Mouse (Mus musculus): ENCODE measurements around the gene Agtr1a. TPM values are rescaled to one million over a fixed set of nuclear protein-coding genes. Genes with fewer than 3 reads are reported as not detected.

The Agtr1a gene
- polyA plus RNA-seq, 1 experiment from 2014 or later = 3.4 TPM

DNA sequence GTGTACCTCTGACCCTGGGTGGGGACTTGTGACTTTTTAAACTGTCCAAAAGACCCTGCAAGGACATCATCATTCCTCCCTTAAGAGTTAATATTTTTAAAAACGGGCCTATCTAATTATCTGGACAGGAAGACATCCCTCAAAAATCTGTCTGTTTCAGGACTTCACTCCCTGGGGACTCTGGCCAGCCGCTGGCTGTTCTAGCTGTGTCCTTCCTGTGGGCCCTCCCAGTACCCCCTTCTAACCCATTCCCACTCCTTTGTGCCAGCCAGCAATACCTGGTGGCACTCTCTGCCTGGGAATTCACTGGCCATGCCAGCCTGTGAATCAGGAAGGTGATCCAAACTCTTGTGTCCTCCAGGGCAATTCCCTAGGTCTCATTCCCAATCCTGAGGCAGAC, 29.1 kb downstream of the Agtr1a start:
- no peak for ATAC-seq (replicated peaks; ENCODE audit: insufficient number of reproducible peaks, low FRiP score, low TSS enrichment, low read depth)
- H3K36me3 ChIP-seq (replicated peaks; ENCODE audit: control insufficient read depth, insufficient read depth, low read depth, low read length) = no peaks in the 10 kb centered on the region
- 42% methylated on average over 2 of the region's 2 CpGs for WGBS
- H3K9ac ChIP-seq (replicated peaks; ENCODE audit: low read length) = no peak overlapping the region
- H3K4me2 ChIP-seq (ENCODE audit: low read depth, low read length) = no peak overlapping the region
- H3K4me3 ChIP-seq (ENCODE audit: low read depth, low read length) = no peak overlapping the region
- no peaks in the 10 kb centered on the region for H3K9me3 ChIP-seq (replicated peaks; ENCODE audit: control insufficient read depth, low read length)
- no peak for DNase-seq (ENCODE audit: low spot score)
- no peaks in the 10 kb centered on the region for H3K27me3 ChIP-seq (ENCODE audit: control insufficient read depth, insufficient read depth, low read length)
- no peaks in the 10 kb centered on the region; the same call in 1 of the 2 replicates for H3K4me1 ChIP-seq (ENCODE audit: control insufficient read depth, insufficient read depth, low read length)
- H3K27ac ChIP-seq (replicated peaks; ENCODE audit: low read depth, low read length) = no peak overlapping the region

DNA sequence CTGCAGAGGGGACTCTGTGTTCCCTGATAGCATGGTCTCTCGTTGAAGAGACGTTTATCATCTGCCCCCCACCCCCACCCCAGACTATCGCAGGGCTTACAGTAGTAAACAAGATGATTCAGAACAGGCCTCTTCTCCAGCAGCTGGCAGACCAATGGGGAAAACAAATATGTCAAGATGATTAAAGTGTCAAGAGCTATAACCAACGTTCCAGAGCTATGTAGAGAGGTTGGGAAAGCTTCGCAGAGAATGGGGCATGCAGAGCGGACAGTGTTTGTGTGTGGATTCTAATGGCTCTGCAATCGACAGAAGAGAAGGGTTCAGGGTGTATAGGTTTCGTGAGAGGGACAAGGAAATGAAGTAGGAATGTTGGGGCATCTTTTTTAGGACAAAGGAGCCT, 31.9 kb downstream of the Agtr1a start:
- Histone ChIP-seq H3K4me3 (ENCODE audit: low read depth, low read length) (no peak overlapping the region), H3K9me3 (replicated peaks; ENCODE audit: control insufficient read depth, low read length) (no peaks in the 10 kb centered on the region), H3K4me1 (ENCODE audit: control insufficient read depth, insufficient read depth, low read length) (no peaks in the 10 kb centered on the region; the same call in 1 of the 2 replicates), H3K9ac (replicated peaks; ENCODE audit: low read length) (no peak overlapping the region), H3K27me3 (ENCODE audit: control insufficient read depth, insufficient read depth, low read length) (no peaks in the 10 kb centered on the region), H3K36me3 (replicated peaks; ENCODE audit: control insufficient read depth, insufficient read depth, low read depth, low read length) (no peaks in the 10 kb centered on the region), H3K27ac (replicated peaks; ENCODE audit: low read depth, low read length) (no peak overlapping the region), H3K4me2 (ENCODE audit: low read depth, low read length) (no peak overlapping the region)
- DNase-seq (ENCODE audit: low spot score) (no peak), ATAC-seq (replicated peaks; ENCODE audit: insufficient number of reproducible peaks, low FRiP score, low TSS enrichment, low read depth) (no peak)
- WGBS = 60% methylated on average over 8 of the region's 8 CpGs

DNA sequence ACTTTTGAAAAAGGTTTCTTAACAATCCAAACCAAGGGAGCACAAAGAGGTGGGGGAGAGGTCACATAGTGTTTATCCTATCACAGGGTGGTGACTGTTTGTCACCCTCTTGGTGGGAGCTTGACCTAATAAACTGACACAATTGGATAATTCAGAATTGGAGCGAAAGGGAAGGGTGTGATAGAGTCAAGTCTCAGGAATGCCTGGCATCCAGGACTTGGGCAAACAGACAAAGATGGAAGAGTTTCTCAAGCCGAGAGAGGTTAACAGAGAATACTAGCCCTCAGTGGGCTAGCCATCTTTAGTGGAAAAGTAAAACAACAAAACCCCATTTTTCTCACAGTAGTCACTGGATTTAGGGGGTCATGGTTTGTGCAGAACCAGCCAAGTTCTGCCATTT, 32.5 kb downstream of the Agtr1a start:
- DNase-seq (ENCODE audit: low spot score) (no peak), ATAC-seq (replicated peaks; ENCODE audit: insufficient number of reproducible peaks, low FRiP score, low TSS enrichment, low read depth) (no peak)
- Histone ChIP-seq H3K9ac (replicated peaks; ENCODE audit: low read length) (no peak overlapping the region), H3K4me3 (ENCODE audit: low read depth, low read length) (no peak overlapping the region), H3K27ac (replicated peaks; ENCODE audit: low read depth, low read length) (no peak overlapping the region), H3K9me3 (replicated peaks; ENCODE audit: control insufficient read depth, low read length) (no peaks in the 10 kb centered on the region), H3K4me1 (ENCODE audit: control insufficient read depth, insufficient read depth, low read length) (no peaks in the 10 kb centered on the region; the same call in 1 of the 2 replicates), H3K36me3 (replicated peaks; ENCODE audit: control insufficient read depth, insufficient read depth, low read depth, low read length) (no peaks in the 10 kb centered on the region), H3K4me2 (ENCODE audit: low read depth, low read length) (no peak overlapping the region), H3K27me3 (ENCODE audit: control insufficient read depth, insufficient read depth, low read length) (no peaks in the 10 kb centered on the region)
- WGBS = 48% methylated on average over 2 of the region's 2 CpGs

DNA sequence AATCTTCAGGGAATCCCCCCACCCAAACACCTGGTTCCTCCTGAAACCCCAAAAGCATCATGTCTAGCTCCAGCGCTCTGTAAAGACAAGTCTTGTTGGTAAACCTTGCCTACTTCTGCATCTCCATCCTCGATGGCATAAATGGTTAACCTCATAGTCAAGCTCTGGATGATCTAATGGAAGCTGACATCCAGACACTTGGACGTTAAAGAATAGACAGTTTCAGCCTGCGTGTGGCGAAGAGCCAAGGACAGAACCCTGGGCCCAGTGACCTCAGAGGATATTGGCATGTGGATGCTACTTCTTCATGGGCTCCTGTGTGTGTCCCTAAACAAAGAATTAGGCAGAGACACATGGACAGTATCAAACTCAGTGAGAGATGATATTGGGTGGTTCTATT, 42.6 kb downstream of the Agtr1a start:
- Histone ChIP-seq H3K4me1 (ENCODE audit: control insufficient read depth, insufficient read depth, low read length) (no peaks in the 10 kb centered on the region), H3K4me2 (ENCODE audit: low read depth, low read length) (no peak overlapping the region), H3K27me3 (ENCODE audit: control insufficient read depth, insufficient read depth, low read length) (no peaks in the 10 kb centered on the region), H3K4me3 (ENCODE audit: low read depth, low read length) (no peak overlapping the region), H3K36me3 (replicated peaks; ENCODE audit: control insufficient read depth, insufficient read depth, low read depth, low read length) (no peaks in the 10 kb centered on the region), H3K9ac (replicated peaks; ENCODE audit: low read length) (no peak overlapping the region), H3K9me3 (replicated peaks; ENCODE audit: control insufficient read depth, low read length) (no peaks in the 10 kb centered on the region), H3K27ac (replicated peaks; ENCODE audit: low read depth, low read length) (no peak overlapping the region)
- DNase-seq (ENCODE audit: low spot score) (no peak), ATAC-seq (replicated peaks; ENCODE audit: insufficient number of reproducible peaks, low FRiP score, low TSS enrichment, low read depth) (no peak)
- 92% methylated on average over 5 of the region's 5 CpGs for WGBS

DNA sequence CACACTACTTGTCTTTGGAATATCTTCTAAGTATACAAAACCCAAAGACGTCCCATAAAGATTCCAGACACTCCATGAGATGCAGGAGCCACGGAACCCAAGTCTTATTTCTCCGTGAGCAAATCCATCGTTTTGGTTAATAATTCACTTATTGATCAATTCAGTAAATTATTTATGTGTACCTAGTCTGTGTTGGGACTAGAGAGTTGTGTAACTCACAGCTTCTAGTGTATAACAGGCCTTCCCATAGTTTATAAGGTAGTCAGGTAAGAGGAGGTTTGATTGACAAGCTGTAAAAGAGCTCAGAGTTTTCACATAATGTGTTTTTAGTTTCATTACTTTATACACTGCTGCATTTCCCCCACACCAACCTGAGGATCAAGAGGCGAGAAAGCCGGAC, 48.9 kb downstream of the Agtr1a start:
- no peak overlapping the region for H3K4me2 ChIP-seq (ENCODE audit: low read depth, low read length)
- no peak overlapping the region for H3K4me3 ChIP-seq (ENCODE audit: low read depth, low read length)
- no peaks in the 10 kb centered on the region for H3K27me3 ChIP-seq (ENCODE audit: control insufficient read depth, insufficient read depth, low read length)
- 85% methylated on average over 6 of the region's 6 CpGs for WGBS
- no peaks in the 10 kb centered on the region for H3K9me3 ChIP-seq (replicated peaks; ENCODE audit: control insufficient read depth, low read length)
- no peaks in the 10 kb centered on the region for H3K4me1 ChIP-seq (ENCODE audit: control insufficient read depth, insufficient read depth, low read length)
- H3K9ac ChIP-seq (replicated peaks; ENCODE audit: low read length) = no peak overlapping the region
- ATAC-seq (replicated peaks; ENCODE audit: insufficient number of reproducible peaks, low FRiP score, low TSS enrichment, low read depth) (no peak), DNase-seq (ENCODE audit: low spot score) (no peak)
- no peaks in the 10 kb centered on the region for H3K36me3 ChIP-seq (replicated peaks; ENCODE audit: control insufficient read depth, insufficient read depth, low read depth, low read length)
- no peak overlapping the region for H3K27ac ChIP-seq (replicated peaks; ENCODE audit: low read depth, low read length)

DNA sequence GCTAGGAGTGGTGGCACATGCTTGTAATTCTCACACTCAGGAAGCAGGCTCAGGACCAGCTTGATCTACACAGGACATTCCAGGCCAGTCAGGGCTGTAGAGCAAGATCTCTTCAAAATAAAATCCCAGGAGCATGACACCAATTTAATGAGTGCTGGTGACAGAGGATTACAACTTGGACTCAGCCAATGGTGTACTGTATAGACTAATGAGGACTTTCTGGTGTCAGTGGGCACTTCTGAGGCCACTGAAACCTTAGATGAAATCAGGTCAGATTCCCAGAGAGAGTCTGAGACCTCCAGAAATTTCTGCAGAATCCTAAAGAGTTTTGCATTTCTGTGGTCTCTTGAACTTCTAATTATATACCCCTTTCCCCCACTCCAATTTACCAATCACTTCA, 57.9 kb downstream of the Agtr1a start:
- no peaks in the 10 kb centered on the region for H3K27me3 ChIP-seq (ENCODE audit: control insufficient read depth, insufficient read depth, low read length)
- no peak overlapping the region for H3K27ac ChIP-seq (replicated peaks; ENCODE audit: low read depth, low read length)
- no peaks in the 10 kb centered on the region for H3K36me3 ChIP-seq (replicated peaks; ENCODE audit: control insufficient read depth, insufficient read depth, low read depth, low read length)
- no peak overlapping the region for H3K4me3 ChIP-seq (ENCODE audit: low read depth, low read length)
- no peak overlapping the region for H3K9ac ChIP-seq (replicated peaks; ENCODE audit: low read length)
- no peaks in the 10 kb centered on the region for H3K9me3 ChIP-seq (replicated peaks; ENCODE audit: control insufficient read depth, low read length)
- H3K4me2 ChIP-seq (ENCODE audit: low read depth, low read length) = no peak overlapping the region
- ATAC-seq (replicated peaks; ENCODE audit: insufficient number of reproducible peaks, low FRiP score, low TSS enrichment, low read depth) (no peak), DNase-seq (ENCODE audit: low spot score) (no peak)
- H3K4me1 ChIP-seq (ENCODE audit: control insufficient read depth, insufficient read depth, low read length) = no peaks in the 10 kb centered on the region

DNA sequence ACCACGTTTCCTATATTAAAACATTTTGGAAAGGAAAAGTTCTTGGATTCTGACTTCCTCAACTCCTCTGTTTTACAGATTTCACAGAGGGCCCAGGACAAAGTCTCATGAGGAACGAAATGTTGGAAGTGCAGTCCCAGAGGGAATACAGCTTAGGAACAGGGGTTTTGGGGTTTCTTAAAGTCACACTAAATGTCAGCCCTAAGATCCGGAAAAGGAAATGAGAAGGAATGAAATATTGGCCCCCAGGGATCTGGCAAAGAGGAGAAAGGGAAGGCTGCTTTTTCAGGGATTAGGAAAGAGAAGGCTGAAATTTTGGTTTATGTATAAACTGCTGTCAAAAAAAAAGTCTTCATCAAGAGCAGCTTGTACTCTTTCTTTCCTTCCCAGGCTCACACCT, 60.2 kb downstream of the Agtr1a start:
- H3K4me3 ChIP-seq (ENCODE audit: low read depth, low read length) = no peak overlapping the region
- ATAC-seq (replicated peaks; ENCODE audit: insufficient number of reproducible peaks, low FRiP score, low TSS enrichment, low read depth) = no peak
- no peaks in the 10 kb centered on the region for H3K4me1 ChIP-seq (ENCODE audit: control insufficient read depth, insufficient read depth, low read length)
- H3K27me3 ChIP-seq (ENCODE audit: control insufficient read depth, insufficient read depth, low read length) = no peaks in the 10 kb centered on the region
- 69% methylated on average over 3 of the region's 3 CpGs for WGBS
- H3K9ac ChIP-seq (replicated peaks; ENCODE audit: low read length) = no peak overlapping the region
- no peak overlapping the region for H3K27ac ChIP-seq (replicated peaks; ENCODE audit: low read depth, low read length)
- H3K9me3 ChIP-seq (replicated peaks; ENCODE audit: control insufficient read depth, low read length) = no peaks in the 10 kb centered on the region
- no peak overlapping the region for H3K4me2 ChIP-seq (ENCODE audit: low read depth, low read length)
- no peaks in the 10 kb centered on the region for H3K36me3 ChIP-seq (replicated peaks; ENCODE audit: control insufficient read depth, insufficient read depth, low read depth, low read length)
- DNase-seq (ENCODE audit: low spot score) = no peak

DNA sequence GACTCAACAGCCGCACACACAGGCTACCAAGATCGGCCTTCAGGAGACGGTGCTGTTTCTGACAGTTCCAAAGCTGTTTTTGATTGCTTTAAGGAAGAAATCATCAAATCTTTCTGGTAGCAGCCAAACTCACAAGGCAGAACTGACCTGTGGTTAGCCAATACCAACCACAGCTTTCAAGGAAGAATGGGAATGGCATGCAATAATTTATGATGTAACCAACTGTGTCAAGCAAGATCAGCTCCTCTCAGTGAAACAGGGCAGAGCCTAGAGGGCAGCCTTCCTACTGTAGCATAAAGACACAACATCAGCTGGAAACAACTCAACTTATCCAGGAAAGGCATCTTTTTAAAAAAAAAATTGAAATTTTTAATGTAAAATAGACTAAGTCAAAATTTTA, 62.6 kb downstream of the Agtr1a start:
- no peak overlapping the region for H3K9ac ChIP-seq (replicated peaks; ENCODE audit: low read length)
- no peak overlapping the region for H3K4me2 ChIP-seq (ENCODE audit: low read depth, low read length)
- ATAC-seq (replicated peaks; ENCODE audit: insufficient number of reproducible peaks, low FRiP score, low TSS enrichment, low read depth) = no peak
- no peaks in the 10 kb centered on the region for H3K27me3 ChIP-seq (ENCODE audit: control insufficient read depth, insufficient read depth, low read length)
- DNase-seq (ENCODE audit: low spot score) = no peak
- no peak overlapping the region for H3K27ac ChIP-seq (replicated peaks; ENCODE audit: low read depth, low read length)
- H3K36me3 ChIP-seq (replicated peaks; ENCODE audit: control insufficient read depth, insufficient read depth, low read depth, low read length) = no peaks in the 10 kb centered on the region
- H3K4me1 ChIP-seq (ENCODE audit: control insufficient read depth, insufficient read depth, low read length) = no peaks in the 10 kb centered on the region
- 94% methylated on average over 3 of the region's 3 CpGs for WGBS
- H3K9me3 ChIP-seq (replicated peaks; ENCODE audit: control insufficient read depth, low read length) = no peaks in the 10 kb centered on the region
- H3K4me3 ChIP-seq (ENCODE audit: low read depth, low read length) = no peak overlapping the region

DNA sequence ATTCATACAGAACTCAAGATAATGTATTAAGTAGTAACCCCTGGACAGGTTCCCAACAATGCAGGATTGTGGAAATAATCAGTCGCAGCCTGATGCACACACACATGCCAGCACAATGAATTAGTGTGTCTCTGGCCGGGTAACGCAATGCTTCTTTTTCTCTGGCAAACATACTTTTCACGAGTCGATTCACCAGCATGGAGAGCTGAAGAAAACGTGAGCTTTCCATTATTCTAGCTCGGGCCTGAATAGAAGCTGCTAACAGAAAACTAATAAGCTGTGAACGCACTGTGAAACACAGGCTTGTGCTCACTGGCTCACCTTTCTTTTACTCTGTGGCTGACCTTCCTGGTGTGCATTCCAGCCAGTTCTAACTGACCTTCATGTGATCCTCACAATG, 64.4 kb downstream of the Agtr1a start:
- no peak for DNase-seq (ENCODE audit: low spot score)
- Histone ChIP-seq H3K36me3 (replicated peaks; ENCODE audit: control insufficient read depth, insufficient read depth, low read depth, low read length) (no peaks in the 10 kb centered on the region), H3K4me2 (ENCODE audit: low read depth, low read length) (no peak overlapping the region), H3K27ac (replicated peaks; ENCODE audit: low read depth, low read length) (no peak overlapping the region), H3K9ac (replicated peaks; ENCODE audit: low read length) (no peak overlapping the region), H3K27me3 (ENCODE audit: control insufficient read depth, insufficient read depth, low read length) (no peaks in the 10 kb centered on the region), H3K4me1 (ENCODE audit: control insufficient read depth, insufficient read depth, low read length) (no peaks in the 10 kb centered on the region), H3K9me3 (replicated peaks; ENCODE audit: control insufficient read depth, low read length) (no peaks in the 10 kb centered on the region), H3K4me3 (ENCODE audit: low read depth, low read length) (no peak overlapping the region)
- 82% methylated on average over 8 of the region's 8 CpGs for WGBS
- no peak for ATAC-seq (replicated peaks; ENCODE audit: insufficient number of reproducible peaks, low FRiP score, low TSS enrichment, low read depth)

Measured in embryonic facial prominence, embryonic 11.5 days (tissue).